Mouse (Mus musculus) olfactory bulb, adult 2 months (tissue): Measurements from ENCODE around the gene Armc12.

Experiments used
- CTCF ChIP-seq: fragments of 200-500 bp; IDR thresholded peaks from 2 replicates; pipeline ENCODE4 v1.5.1; 2012; ENCODE audit warnings: low read depth, mild to moderate bottlenecking, low read length, moderate library complexity; ENCODE audit not compliant: insufficient read depth
- POLR2A ChIP-seq: fragments of 200-500 bp; IDR thresholded peaks from 2 replicates; pipeline ENCODE4 v1.6.1; 2012; ENCODE audit warnings: mild to moderate bottlenecking, low read depth, low read length, moderate library complexity; ENCODE audit not compliant: insufficient read depth

DNA sequence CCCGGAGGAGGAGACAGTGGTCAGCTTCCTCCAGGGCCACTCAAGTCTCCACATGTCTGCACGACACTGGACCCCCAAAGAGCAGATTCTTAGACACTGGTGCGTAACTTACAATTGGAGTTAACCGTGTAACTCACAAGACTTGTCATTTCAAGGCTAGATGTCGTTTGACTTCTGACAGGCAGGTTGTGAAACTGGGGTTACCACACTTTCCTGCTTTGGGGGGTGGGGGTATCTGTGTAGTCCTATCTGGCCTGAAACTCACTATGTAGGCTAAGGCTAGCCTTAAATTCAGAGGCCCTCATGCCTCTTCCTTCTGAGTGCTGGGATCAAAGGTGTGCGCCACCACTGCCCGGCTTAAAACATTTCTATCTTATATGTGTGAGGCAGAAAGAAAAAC, 2.0 kb downstream of the Armc12 start:
- TF ChIP-seq POLR2A (no peak), CTCF (no peak)
